Mouse (Mus musculus) heart, embryonic 14.5 days (tissue): ENCODE results near the gene Ccdc184. TPM values are rescaled to one million over a fixed set of nuclear protein-coding genes. Genes with fewer than 3 reads are reported as not detected.

Source experiments
- ATAC-seq: fragments of 200-750 bp; cut with Nextera tagmentation; 2 replicates; pipeline ENCODE4 v1.8.0; 2017; ENCODE audit warnings: low read depth, moderate TSS enrichment; ENCODE audit not compliant: insufficient number of reproducible peaks, insufficient read depth, low FRiP score
- H3K27ac ChIP-seq, 2 experiments: fragments of 200-500 bp in 1 of 2; fragments of 300-500 bp in 1 of 2; sonication (generic) in 1 of 2; replicated peaks in 1 of 2; 2 replicates each; pipeline ENCODE4 v1.5.1; 2012 to 2014; ENCODE audit warnings: low read depth in 2 of 2, low read length in 2 of 2, control low read depth in 1 of 2, mild to moderate bottlenecking in 1 of 2, mixed read lengths in 1 of 2; ENCODE audit not compliant: control insufficient read depth in 1 of 2, insufficient read depth in 1 of 2
- H3K27me3 ChIP-seq: fragments of 300-500 bp; sonication (generic); 2 replicates; pipeline ENCODE4 v1.6.1; 2014; ENCODE audit warnings: mild to moderate bottlenecking, low read length, control low read depth; ENCODE audit not compliant: control insufficient read depth, insufficient read depth
- H3K36me3 ChIP-seq: fragments of 300-500 bp; sonication (generic); 2 replicates; pipeline ENCODE4 v1.6.1; 2014; ENCODE audit warnings: mild to moderate bottlenecking, control low read depth, low read length, mixed read lengths; ENCODE audit not compliant: control insufficient read depth, insufficient read depth
- H3K4me1 ChIP-seq, 2 experiments: fragments of 200-500 bp in 1 of 2; fragments of 300-500 bp in 1 of 2; sonication (generic) in 1 of 2; 2 replicates each; pipeline ENCODE4 v1.6.1; 2012 to 2014; ENCODE audit warnings: low read length in 2 of 2, control low read depth in 1 of 2, mixed read lengths in 1 of 2; ENCODE audit not compliant: control insufficient read depth in 2 of 2, insufficient read depth in 2 of 2
- H3K4me2 ChIP-seq: fragments of 300-500 bp; sonication (generic); 2 replicates; pipeline ENCODE4 v1.6.1; 2014; ENCODE audit warnings: mild to moderate bottlenecking, low read length
- H3K4me3 ChIP-seq, 2 experiments: fragments of 200-500 bp in 1 of 2; fragments of 300-500 bp in 1 of 2; sonication (generic) in 1 of 2; 2 replicates each; pipeline ENCODE4 v1.5.1; 2012 to 2014; ENCODE audit warnings: low read length in 2 of 2, mild to moderate bottlenecking in 2 of 2, control low read depth in 1 of 2, low read depth in 1 of 2, moderate library complexity in 1 of 2; ENCODE audit not compliant: control insufficient read depth in 1 of 2, insufficient read depth in 1 of 2
- H3K9ac ChIP-seq: fragments of 300-500 bp; sonication (generic); 2 replicates; pipeline ENCODE4 v1.6.1; 2014; ENCODE audit warnings: mild to moderate bottlenecking, low read length
- H3K9me3 ChIP-seq: fragments of 300-500 bp; sonication (generic); 2 replicates; pipeline ENCODE4 v1.6.1; 2016; ENCODE audit warnings: low read length, control low read depth; ENCODE audit not compliant: control insufficient read depth
- WGBS: fragments of 180-500 bp; shearing (Covaris S2); extraction: QIAGEN DNeasy Blood & Tissue Kit; methylation state at CpG from one replicate; pipeline ENCODE4 v1.1.7; 2014; 5-methylcytosine and 5-hydroxymethylcytosine counted together
- polyA plus RNA-seq: library from polyadenylated mRNA; unstranded; fragments of >200 nt; fragmentation: Nextera tagmentation; extraction: Ambion mirVana; gene quantifications from 2 replicates; pipeline ENCODE4 v1.2.1, GENCODE M21; 2014

Ccdc184 gene
- polyA plus RNA-seq, 1 experiment from 2014 or later: 1.3 TPM

DNA sequence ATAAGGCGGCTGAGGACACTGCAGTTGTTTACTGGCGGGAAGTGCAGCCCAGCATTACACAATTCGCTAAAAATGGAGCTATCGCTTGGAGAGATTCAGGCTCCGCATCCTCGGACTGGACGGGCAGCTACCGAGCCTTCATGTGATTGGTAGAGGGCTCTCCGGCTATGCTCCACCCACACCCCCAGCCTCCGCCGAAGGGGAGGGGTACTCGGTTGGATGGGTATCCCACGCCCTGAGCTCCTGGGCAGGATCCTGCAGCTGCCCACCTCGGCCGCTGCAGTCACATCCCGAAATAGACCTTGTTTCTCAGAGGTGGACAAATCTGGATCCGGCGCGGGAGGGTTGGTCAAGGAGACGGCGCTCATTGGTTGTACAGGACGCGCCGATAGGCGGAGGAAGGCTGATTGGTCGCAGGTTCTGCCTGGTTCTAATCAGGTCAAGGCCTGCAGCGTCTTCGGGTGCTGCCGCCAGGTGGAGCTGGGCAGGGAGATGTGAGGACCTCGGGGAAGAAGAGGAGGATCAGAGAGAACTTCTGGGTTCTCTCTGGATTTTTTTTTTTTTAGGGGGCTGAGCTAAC, 14.3 kb downstream of the Ccdc184 start:
- peak overlapping the region; percentile 84 for H3K4me2 ChIP-seq
- ATAC-seq: peak; percentile 97
- H3K27ac ChIP-seq: peak overlapping the region; percentile 84 to 94
- peak overlapping the region; percentile 75 for H3K9ac ChIP-seq
- no peaks in the 10 kb centered on the region for H3K27me3 ChIP-seq
- peak overlapping the region; percentile 46 to 55 for H3K4me3 ChIP-seq
- under 1% methylated on average over 30 of the region's 30 CpGs for WGBS
- H3K9me3 ChIP-seq: no peaks in the 10 kb centered on the region
- H3K4me1 ChIP-seq: peaks cover 6 to 15% of the 10 kb centered on the region in 2 experiments
- no peaks in the 10 kb centered on the region for H3K36me3 ChIP-seq

DNA sequence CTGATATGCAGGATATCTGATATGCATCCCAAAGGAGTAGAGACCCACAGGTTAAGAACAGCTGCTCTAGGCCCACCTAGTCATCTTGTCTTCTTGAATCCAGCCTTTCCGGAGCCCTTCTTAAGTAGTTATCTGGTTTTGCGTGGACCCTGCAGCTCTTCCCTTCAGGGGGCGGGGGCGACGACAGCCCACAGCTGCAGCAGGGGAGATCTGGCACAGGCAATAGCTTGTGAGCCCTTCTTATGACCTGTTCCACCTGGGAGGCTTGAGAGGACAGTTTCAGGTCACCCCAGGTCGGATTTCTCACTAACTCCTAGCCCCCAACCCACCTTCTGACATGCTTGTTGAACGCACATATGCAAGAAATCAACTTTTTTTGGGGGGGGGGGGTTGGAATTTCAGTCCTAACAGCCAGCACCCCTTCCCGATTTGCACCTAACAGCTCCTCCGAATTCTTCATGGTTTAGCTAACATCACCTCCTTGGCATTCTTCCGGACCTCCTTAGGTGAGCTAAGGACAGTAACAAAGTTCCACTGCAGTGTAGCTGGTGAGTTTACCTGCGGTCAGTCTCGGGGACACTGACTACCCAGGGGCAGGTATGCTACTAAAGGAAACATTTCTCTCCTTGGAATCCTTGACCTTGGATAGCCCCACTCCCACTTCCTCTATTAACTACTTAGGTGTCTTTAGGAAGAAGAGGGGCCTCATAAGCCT, 15.1 kb downstream of the Ccdc184 start:
- H3K4me3 ChIP-seq: peak overlapping the region in 1 of 2 experiments; percentile 46; a peak in 1 of 4 replicates
- H3K4me2 ChIP-seq: peak overlapping the region; percentile 84
- peak overlapping the region; percentile 41 for H3K9ac ChIP-seq
- no peak for ATAC-seq
- H3K4me1 ChIP-seq: peaks cover 6 to 15% of the 10 kb centered on the region in 2 experiments
- 55% methylated on average over 12 of the region's 12 CpGs for WGBS
- no peaks in the 10 kb centered on the region for H3K36me3 ChIP-seq
- peak overlapping the region in 1 of 2 experiments; percentile 94; a peak in 1 of 4 replicates for H3K27ac ChIP-seq
- H3K27me3 ChIP-seq: no peaks in the 10 kb centered on the region
- no peaks in the 10 kb centered on the region for H3K9me3 ChIP-seq

DNA sequence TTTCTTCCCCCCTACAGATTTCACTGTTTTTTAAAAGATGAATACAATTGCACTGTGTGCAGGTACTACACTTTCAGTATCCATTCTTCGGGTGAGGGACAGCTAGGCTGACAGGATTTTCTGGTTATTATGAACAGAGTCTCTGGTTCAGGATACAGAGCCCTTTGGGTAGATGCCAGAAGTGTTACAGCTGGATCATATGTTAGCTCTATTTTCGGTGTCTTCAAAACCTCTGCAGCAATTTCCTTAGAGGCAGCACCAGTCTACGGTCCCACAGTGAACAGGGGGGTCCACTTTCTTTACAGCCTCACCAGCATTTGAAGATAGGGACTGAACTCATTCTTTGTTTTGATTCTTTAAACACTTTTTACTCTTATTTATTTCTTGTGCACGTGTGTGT, 17.5 kb downstream of the Ccdc184 start:
- H3K27ac ChIP-seq: no peak overlapping the region
- WGBS: 53% methylated on average over 4 of the region's 4 CpGs
- no peaks in the 10 kb centered on the region for H3K36me3 ChIP-seq
- no peak for ATAC-seq
- no peaks in the 10 kb centered on the region for H3K27me3 ChIP-seq
- H3K4me3 ChIP-seq: no peak overlapping the region
- no peak overlapping the region for H3K4me2 ChIP-seq
- H3K4me1 ChIP-seq: peaks cover 6 to 15% of the 10 kb centered on the region in 2 experiments
- no peak overlapping the region for H3K9ac ChIP-seq
- H3K9me3 ChIP-seq: no peaks in the 10 kb centered on the region

DNA sequence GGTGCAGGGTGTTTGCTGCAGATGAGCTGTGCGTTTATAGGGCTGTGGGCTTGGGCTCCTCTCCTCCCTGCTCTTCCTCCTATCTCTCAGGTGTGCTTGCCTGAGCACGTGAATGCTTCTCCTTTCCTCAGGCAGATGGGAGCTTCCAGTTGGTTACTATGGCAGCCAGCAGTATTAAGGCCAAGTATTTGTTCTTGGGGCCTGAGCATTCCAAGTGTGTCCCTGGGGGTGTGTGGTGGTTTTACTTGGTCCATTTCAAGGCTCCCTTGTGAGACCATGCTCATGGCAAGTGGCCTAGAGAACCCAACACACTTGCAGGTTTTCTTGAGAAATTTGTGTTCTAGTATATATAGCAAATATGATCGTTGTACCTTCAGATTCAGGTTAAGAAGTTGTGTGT, 28.5 kb downstream of the Ccdc184 start, which contains the start of gene Olfr288:
TSS of gene Olfr288 (minus strand) at position 101 of the 400 bp plus-strand sequence.
- Histone ChIP-seq H3K4me2 (no peak within 1 kb of the TSS), H3K36me3 (no peaks in the 10 kb centered on the region), H3K27ac (no peak within 1 kb of the TSS), H3K4me1 (no peaks in the 10 kb centered on the region), H3K27me3 (no peaks in the 10 kb centered on the region), H3K9ac (no peak within 1 kb of the TSS), H3K4me3 (no peak within 1 kb of the TSS), H3K9me3 (no peaks in the 10 kb centered on the region)
- WGBS: 67% methylated on average over 3 of the region's 3 CpGs
- no peak for ATAC-seq

DNA sequence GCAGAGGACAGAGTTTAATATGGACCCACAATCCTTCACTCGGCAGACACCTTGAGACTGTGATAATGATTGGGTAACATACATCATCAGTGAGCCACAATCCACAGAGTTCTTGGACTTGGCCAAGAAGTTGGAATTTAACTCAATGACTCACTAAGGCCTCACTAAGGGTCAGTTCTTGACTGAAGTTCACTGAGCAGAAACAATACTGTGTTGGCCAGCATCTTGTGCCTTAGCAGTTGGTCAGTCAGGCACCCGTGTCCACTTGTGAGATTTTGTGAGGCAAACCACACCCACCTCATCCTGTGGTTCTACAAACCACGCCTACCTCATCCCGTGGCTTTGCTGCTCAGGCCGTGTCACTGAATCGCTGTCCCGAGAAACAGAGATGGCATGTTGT, 42.7 kb downstream of the Ccdc184 start:
- Histone ChIP-seq H3K4me2 (no peak overlapping the region), H3K9ac (no peak overlapping the region), H3K4me3 (no peak overlapping the region), H3K9me3 (no peaks in the 10 kb centered on the region), H3K27ac (no peak overlapping the region), H3K27me3 (no peaks in the 10 kb centered on the region), H3K4me1 (peaks cover 3 to 6% of the 10 kb centered on the region in 2 experiments; a peak in 2 of 4 replicates), H3K36me3 (no peaks in the 10 kb centered on the region)
- WGBS: 73% methylated on average over 7 of the region's 7 CpGs
- no peak for ATAC-seq

DNA sequence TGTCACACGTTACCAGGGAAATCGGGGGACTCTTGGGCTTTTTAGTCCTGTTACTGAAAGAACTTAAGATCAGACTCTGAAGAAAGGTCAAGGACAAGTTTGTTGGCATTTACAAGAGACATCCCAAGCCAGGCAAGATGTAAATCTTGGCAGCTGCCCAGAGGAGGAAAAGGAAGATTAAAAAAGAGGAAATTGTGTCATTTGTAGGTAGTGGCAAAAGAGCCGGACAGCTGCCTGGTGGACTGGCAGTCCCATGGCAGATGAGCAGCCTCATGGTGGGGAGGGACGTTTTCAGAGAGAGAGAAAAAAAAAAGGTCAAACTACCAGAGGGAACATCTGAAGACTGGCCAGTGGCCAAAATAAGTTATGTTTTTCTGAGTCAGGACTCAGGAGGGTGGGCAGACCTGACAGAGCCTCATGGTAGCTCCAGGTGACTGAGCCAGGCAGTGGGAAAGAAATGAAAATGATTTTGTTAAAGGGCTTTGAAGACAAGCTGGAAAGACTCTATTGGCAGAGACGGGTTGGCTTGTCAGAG, 46.4 kb downstream of the Ccdc184 start:
- H3K27ac ChIP-seq: no peak overlapping the region
- WGBS: 66% methylated on average over 5 of the region's 5 CpGs
- H3K4me3 ChIP-seq: no peak overlapping the region
- no peak overlapping the region for H3K9ac ChIP-seq
- no peaks in the 10 kb centered on the region for H3K27me3 ChIP-seq
- no peaks in the 10 kb centered on the region for H3K9me3 ChIP-seq
- H3K4me1 ChIP-seq: peaks cover 3 to 6% of the 10 kb centered on the region in 2 experiments; a peak in 2 of 4 replicates
- H3K36me3 ChIP-seq: no peaks in the 10 kb centered on the region
- no peak overlapping the region for H3K4me2 ChIP-seq
- ATAC-seq: no peak

DNA sequence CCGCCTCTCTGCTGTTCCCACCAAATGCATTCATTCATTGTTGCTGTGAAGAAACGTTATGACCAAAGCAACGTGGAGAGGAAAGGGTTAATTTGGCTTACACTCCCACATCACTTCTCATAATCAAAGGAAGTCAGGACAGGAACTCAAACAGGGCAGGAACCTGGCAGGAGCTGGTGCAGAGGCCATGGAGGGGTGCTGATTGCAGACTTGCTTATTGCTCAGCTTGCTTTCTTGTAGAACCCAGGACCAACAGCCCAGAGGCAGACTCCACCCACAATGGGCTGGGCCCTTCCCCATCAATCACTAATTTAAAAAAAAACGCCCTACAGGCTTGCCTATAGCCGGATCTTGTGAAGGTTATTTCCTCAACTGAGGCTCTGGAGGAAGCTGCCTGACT, 47.2 kb downstream of the Ccdc184 start:
- Histone ChIP-seq H3K4me1 (peaks cover 3 to 6% of the 10 kb centered on the region in 2 experiments; a peak in 2 of 4 replicates), H3K9me3 (no peaks in the 10 kb centered on the region), H3K4me3 (no peak overlapping the region), H3K9ac (no peak overlapping the region), H3K4me2 (no peak overlapping the region), H3K36me3 (no peaks in the 10 kb centered on the region), H3K27me3 (no peaks in the 10 kb centered on the region), H3K27ac (no peak overlapping the region)
- 66% methylated on average over 5 of the region's 5 CpGs for WGBS
- no peak for ATAC-seq
